In genomic region chr1:36068531-36069120, GRCm38 (mm10) we compare ENCODE assay signal across 8 mouse cellular contexts. TPM values are rescaled to one million over a fixed set of nuclear protein-coding genes. Genes with fewer than 3 reads are reported as not detected.
DNase-seq lines count a peak whose midpoint lies in the region; ATAC-seq and TF ChIP-seq lines count a peak whose summit lies in the region.

No protein-coding gene starts in this region.

- H3K27ac ChIP-seq in embryonic fibroblast, embryonic 13.5 days (ENCODE audit: insufficient read depth, low read length), result no peak overlapping the region
- peak overlapping the region; percentile 84 for H3K27ac ChIP-seq in hindbrain, embryonic 14.5 days
- H3K27ac ChIP-seq in limb, embryonic 12.5 days, result no peak overlapping the region
- H3K27ac ChIP-seq in midbrain, embryonic 12.5 days (replicated peaks), result peak overlapping the region; percentile 76

- H3K4me3 ChIP-seq in embryonic fibroblast, embryonic 13.5 days (ENCODE audit: insufficient read depth, low read length), result peak overlapping the region; percentile 63
- peak overlapping the region; percentile 84 for H3K4me3 ChIP-seq in hindbrain, embryonic 14.5 days (replicated peaks; ENCODE audit: low read length)
- peak overlapping the region; percentile 73 for H3K4me3 ChIP-seq in limb, embryonic 12.5 days (replicated peaks)
- H3K4me3 ChIP-seq in midbrain, embryonic 12.5 days, result peak overlapping the region; percentile 81

- TF ChIP-seq CTCF in embryonic fibroblast, embryonic 13.5 days (IDR thresholded peaks at IDR 0.05; ENCODE audit: borderline replicate concordance, insufficient read depth, low read length), result no peak

- H3K9ac ChIP-seq in hindbrain, embryonic 14.5 days, result peak overlapping the region; percentile 88
- peak overlapping the region; percentile 78 for H3K9ac ChIP-seq in limb, embryonic 12.5 days (replicated peaks)
- H3K9ac ChIP-seq in midbrain, embryonic 12.5 days (replicated peaks), result peak overlapping the region; percentile 84

- under 1% methylated on average over 63 of the region's 76 CpGs for WGBS in hindbrain, embryonic 14.5 days
- under 1% methylated on average over 60 of the region's 76 CpGs for WGBS in limb, embryonic 12.5 days
- WGBS in midbrain, embryonic 12.5 days, result 0% methylated on average over 56 of the region's 76 CpGs

- no peaks in the 10 kb centered on the region; the same call in 1 of the 2 replicates for H3K4me1 ChIP-seq in embryonic fibroblast, embryonic 13.5 days (ENCODE audit: control insufficient read depth, insufficient read depth, low read length)
- peaks cover 51% of the 10 kb centered on the region for H3K4me1 ChIP-seq in hindbrain, embryonic 14.5 days (replicated peaks; ENCODE audit: control insufficient read depth, insufficient read depth, low read length)
- peaks cover 66% of the 10 kb centered on the region for H3K4me1 ChIP-seq in limb, embryonic 12.5 days (replicated peaks)
- peaks cover 74% of the 10 kb centered on the region for H3K4me1 ChIP-seq in midbrain, embryonic 12.5 days

- H3K36me3 ChIP-seq in hindbrain, embryonic 14.5 days (replicated peaks; ENCODE audit: control insufficient read depth, insufficient read depth), result 0 out of 2 replicates have a peak, but pooled peaks cover 3% of the 10 kb centered on the region
- peaks cover 4% of the 10 kb centered on the region; the same call in 1 of the 2 replicates for H3K36me3 ChIP-seq in limb, embryonic 12.5 days
- H3K36me3 ChIP-seq in midbrain, embryonic 12.5 days, result no peaks in the 10 kb centered on the region

- peak; percentile 44 for DNase-seq in adrenal gland, postnatal 10 days
- no peak for DNase-seq in adrenal gland, adult 2 months
- DNase-seq in ZHBTc4 (ENCODE audit: low read depth, low spot score), result peak; percentile 69
- peak; percentile 51 for DNase-seq in hindbrain, embryonic 14.5 days (ENCODE audit: low spot score)
- DNase-seq in spleen, postnatal 4 days (ENCODE audit: low spot score in 2 of 2), result peak; percentile 62 to 85

- peak; percentile 54 for ATAC-seq in hindbrain, embryonic 14.5 days (ENCODE audit: low FRiP score)
- no peak; the same call in 1 of the 2 replicates for ATAC-seq in limb, embryonic 12.5 days (ENCODE audit: insufficient number of reproducible peaks, insufficient read depth, low FRiP score, low TSS enrichment, low read depth)
- peak; percentile 62; the same call in 1 of the 2 replicates for ATAC-seq in midbrain, embryonic 12.5 days (ENCODE audit: low FRiP score, low read depth)

- H3K9me3 ChIP-seq in hindbrain, embryonic 14.5 days (ENCODE audit: control insufficient read depth, low read length), result no peaks in the 10 kb centered on the region
- no peaks in the 10 kb centered on the region for H3K9me3 ChIP-seq in limb, embryonic 12.5 days
- no peaks in the 10 kb centered on the region for H3K9me3 ChIP-seq in midbrain, embryonic 12.5 days

- H3K4me2 ChIP-seq in hindbrain, embryonic 14.5 days (replicated peaks), result peak overlapping the region; percentile 95
- H3K4me2 ChIP-seq in limb, embryonic 12.5 days, result peak overlapping the region; percentile 97
- peak overlapping the region; percentile 97 for H3K4me2 ChIP-seq in midbrain, embryonic 12.5 days (replicated peaks)

- no peak for TF ChIP-seq POLR2A in embryonic fibroblast, embryonic 13.5 days (IDR thresholded peaks at IDR 0.05; ENCODE audit: low read depth, low read length)

- H3K27me3 ChIP-seq in hindbrain, embryonic 14.5 days (ENCODE audit: control insufficient read depth, insufficient read depth, low read length), result no peaks in the 10 kb centered on the region
- H3K27me3 ChIP-seq in limb, embryonic 12.5 days, result peaks cover 21% of the 10 kb centered on the region
- H3K27me3 ChIP-seq in midbrain, embryonic 12.5 days, result peaks cover 18% of the 10 kb centered on the region

RNA-seq across cellular contexts. Expression of gene Hs6st1, which starts 0.4 kb away (rescaled TPM):
- 10 to 100 TPM; 56.2 to 62.9 TPM for total RNA-seq in adrenal gland, postnatal 10 days (2021)
- total RNA-seq in adrenal gland, adult 2 months (2021), result 100 to 1,000 TPM in 1 of 2 experiments, 10 to 100 TPM in 1; 75.1 to 135 TPM
- 153 and 231 TPM in 2 replicates for polyA plus RNA-seq in adrenal gland, adult 2 months (2012; rRNA removed)
- 64.9 and 96.5 TPM in 2 replicates for polyA plus RNA-seq in embryonic fibroblast, embryonic 13.5 days (2011; ENCODE audit: insufficient read length, low read depth, missing spikeins)
- 18.9 and 20.2 TPM in 2 replicates for polyA plus RNA-seq in hindbrain, embryonic 14.5 days (2014; fragmentation: Nextera tagmentation; extraction: Ambion mirVana)
- polyA plus RNA-seq in limb, embryonic 12.5 days (2016; fragmentation: Nextera tagmentation; extraction: Ambion mirVana), result 4.9 and 12.0 TPM in 2 replicates
- polyA plus RNA-seq in midbrain, embryonic 12.5 days (2016; fragmentation: Nextera tagmentation; extraction: Ambion mirVana), result 10.8 and 11.8 TPM in 2 replicates

Comparison
In these comparisons a context has a peak if more than half of its experiments do, and no peak if none do; other contexts are left out.
1. H3K27ac ChIP-seq: peak in hindbrain, embryonic 14.5 days (single experiment) and midbrain, embryonic 12.5 days (single experiment); none in embryonic fibroblast, embryonic 13.5 days (single experiment) and limb, embryonic 12.5 days (single experiment).
2. Peak in every context shown above with its lines, with median percentiles within 50 percentile points of each other: H3K4me3 ChIP-seq, H3K4me2 ChIP-seq and H3K9ac ChIP-seq.